Mouse (Mus musculus): ENCODE data around the gene 1700029P11Rik.

- TF ChIP-seq CTCF (IDR thresholded peaks at IDR 0.05; ENCODE audit: insufficient read depth, low read depth, low read length) (no peak), POLR2A (IDR thresholded peaks at IDR 0.05; ENCODE audit: insufficient read depth, low read depth, low read length) (no peak)
Observed at GRCm38 (mm10) chr15:81964980-81965545, 15.3 kb upstream of the 1700029P11Rik start.

All from olfactory bulb, adult 2 months (tissue).